Mouse (Mus musculus) lung, embryonic 16.5 days (tissue): ENCODE data around the gene 1700018B08Rik. TPM values are rescaled to one million over a fixed set of nuclear protein-coding genes. Genes with fewer than 3 reads are reported as not detected.

Source experiments
- ATAC-seq: fragments of 200-750 bp; cut with Nextera tagmentation; 2 replicates; pipeline ENCODE4 v1.8.0; 2017; ENCODE audit warnings: low read depth, mild to moderate bottlenecking, moderate library complexity
- H3K27ac ChIP-seq: fragments of 300-500 bp; sonication (generic); 2 replicates; pipeline ENCODE4 v1.5.1; 2014; ENCODE audit warnings: mild to moderate bottlenecking, control low read depth, low read length
- H3K27me3 ChIP-seq: fragments of 300-500 bp; sonication (generic); 2 replicates; pipeline ENCODE4 v1.6.1; 2014; ENCODE audit warnings: low read depth, low read length, mixed read lengths; ENCODE audit not compliant: control insufficient read depth, insufficient read depth
- H3K36me3 ChIP-seq: fragments of 300-500 bp; sonication (generic); 2 replicates; pipeline ENCODE4 v1.6.1; 2014; ENCODE audit warnings: low read length; ENCODE audit not compliant: control insufficient read depth, insufficient read depth
- H3K4me1 ChIP-seq: fragments of 300-500 bp; sonication (generic); replicated peaks from 2 replicates; pipeline ENCODE4 v1.6.1; 2014; ENCODE audit warnings: low read length, mixed read lengths; ENCODE audit not compliant: control insufficient read depth, insufficient read depth
- H3K4me2 ChIP-seq: fragments of 300-500 bp; sonication (generic); 2 replicates; pipeline ENCODE4 v1.6.1; 2014; ENCODE audit warnings: low read depth, low read length, control low read depth
- H3K4me3 ChIP-seq: fragments of 300-500 bp; sonication (generic); 2 replicates; pipeline ENCODE4 v1.5.1; 2014; ENCODE audit warnings: mild to moderate bottlenecking, low read length, control low read depth
- H3K9ac ChIP-seq: fragments of 300-500 bp; sonication (generic); 2 replicates; pipeline ENCODE4 v1.6.1; 2014; ENCODE audit warnings: low read length, control low read depth
- H3K9me3 ChIP-seq: fragments of 300-500 bp; sonication (generic); 2 replicates; pipeline ENCODE4 v1.6.1; 2016; ENCODE audit warnings: low read length; ENCODE audit not compliant: control insufficient read depth
- WGBS: fragments of 180-500 bp; shearing (Covaris S2); extraction: QIAGEN DNeasy Blood & Tissue Kit; methylation state at CpG from one replicate; pipeline ENCODE4 v1.1.7; 2014; 5-methylcytosine and 5-hydroxymethylcytosine counted together
- polyA plus RNA-seq: library from polyadenylated mRNA; unstranded; fragments of >200 nt; fragmentation: Nextera tagmentation; extraction: Ambion mirVana; gene quantifications from 2 replicates; pipeline ENCODE4 v1.2.1, GENCODE M21; 2015

The 1700018B08Rik gene
- polyA plus RNA-seq, 1 experiment from 2014 or later = not detected

DNA sequence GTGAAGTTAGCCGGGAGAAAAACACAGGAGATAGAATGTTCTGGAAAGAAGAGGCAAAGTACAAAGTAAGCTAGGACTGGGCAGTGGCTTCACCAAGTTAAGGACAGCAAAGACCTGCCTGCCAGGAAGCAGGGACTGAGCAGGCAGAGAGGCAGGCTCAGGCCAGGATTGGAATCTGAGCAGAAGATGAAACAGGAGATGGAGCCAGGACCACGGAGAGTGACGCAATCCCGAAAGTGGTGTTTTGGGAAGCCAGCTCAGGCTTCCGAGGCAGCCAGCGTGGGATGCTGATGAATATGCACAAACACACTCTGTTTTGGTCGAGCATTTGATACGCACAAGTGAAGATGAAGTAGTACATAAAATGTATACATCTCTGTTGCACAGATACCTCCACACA lies 39.5 kb upstream of the 1700018B08Rik start:
- Histone ChIP-seq H3K9ac (no peak overlapping the region), H3K4me2 (no peak overlapping the region), H3K4me1 (peaks cover 2% of the 10 kb centered on the region; the same call in 1 of the 2 replicates), H3K9me3 (no peaks in the 10 kb centered on the region), H3K4me3 (no peak overlapping the region), H3K36me3 (no peaks in the 10 kb centered on the region), H3K27ac (no peak overlapping the region), H3K27me3 (no peaks in the 10 kb centered on the region)
- 41% methylated on average over 8 of the region's 8 CpGs for WGBS
- ATAC-seq = no peak

DNA sequence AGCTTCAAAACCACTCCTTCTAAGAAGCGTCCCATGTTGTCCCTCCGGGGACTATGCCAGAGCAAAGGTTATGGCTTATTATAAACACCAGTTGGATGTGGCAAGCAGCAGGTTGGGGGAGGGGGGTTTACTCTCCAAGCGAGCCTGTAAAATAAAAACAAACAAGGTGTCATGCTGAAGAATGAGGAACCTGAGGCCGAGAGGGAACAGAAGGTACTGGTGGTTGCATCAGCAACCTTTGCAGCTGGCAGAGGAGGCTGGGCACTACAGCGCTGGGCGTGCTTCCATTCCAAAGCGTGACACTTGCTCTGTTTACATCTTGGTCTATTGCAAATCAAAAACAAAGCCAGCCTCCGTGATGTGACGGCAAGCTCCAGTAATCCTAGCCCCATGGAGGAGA lies 36.3 kb upstream of the 1700018B08Rik start:
- Histone ChIP-seq H3K9me3 (no peaks in the 10 kb centered on the region), H3K36me3 (no peaks in the 10 kb centered on the region), H3K4me3 (no peak overlapping the region), H3K27ac (no peak overlapping the region), H3K27me3 (no peaks in the 10 kb centered on the region), H3K9ac (no peak overlapping the region), H3K4me1 (peaks cover 13% of the 10 kb centered on the region), H3K4me2 (no peak overlapping the region)
- no peak for ATAC-seq
- 6% methylated on average over 9 of the region's 9 CpGs for WGBS

DNA sequence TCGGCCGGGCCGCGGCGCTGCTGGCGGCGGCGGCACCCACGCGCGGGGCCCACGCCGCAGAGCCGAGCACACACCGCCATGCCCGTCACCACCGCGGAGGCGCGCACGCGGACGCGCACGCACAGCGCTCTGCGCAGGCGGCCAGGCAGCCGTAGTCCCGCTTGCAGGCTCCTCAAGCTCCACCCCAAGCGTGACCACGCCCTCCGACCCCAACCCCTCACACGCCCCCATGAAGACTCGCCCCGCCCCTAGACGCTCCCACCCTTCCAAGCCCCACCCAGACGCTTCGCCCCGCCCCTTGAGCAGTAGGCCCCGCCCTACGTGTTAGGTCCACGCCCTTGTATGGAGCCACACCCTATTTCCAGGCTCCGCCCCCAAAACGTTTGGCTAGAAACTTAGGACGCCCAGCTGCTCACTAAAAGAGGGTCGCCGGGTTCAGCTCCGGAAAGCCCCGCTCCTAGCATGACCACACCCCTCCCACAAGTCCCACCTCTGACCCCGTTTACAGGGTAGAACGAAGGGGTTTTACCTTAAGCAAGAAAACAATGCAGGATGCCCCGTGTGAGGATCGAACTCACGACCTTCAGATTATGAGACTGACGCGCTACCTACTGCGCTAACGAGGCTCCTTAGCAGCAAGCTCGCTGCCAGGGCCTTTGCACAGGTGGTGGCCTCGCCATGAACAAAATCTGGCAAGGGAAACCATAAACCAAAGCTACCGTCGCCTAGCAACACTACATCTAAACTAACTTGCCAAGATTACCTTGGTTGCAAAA lies 34.7 kb upstream of the 1700018B08Rik start, which contains the start of gene Fbxo31:
TSS of gene Fbxo31 (minus strand) at position 131 of the 776 bp plus-strand sequence.
- peak; percentile 93 for ATAC-seq
- Histone ChIP-seq H3K9me3 (no peaks in the 10 kb centered on the region), H3K4me2 (peak within 1 kb of the TSS; percentile 90), H3K4me1 (peaks cover 13% of the 10 kb centered on the region), H3K4me3 (peak within 1 kb of the TSS; percentile 90), H3K36me3 (no peaks in the 10 kb centered on the region), H3K9ac (peak within 1 kb of the TSS; percentile 89), H3K27me3 (no peaks in the 10 kb centered on the region), H3K27ac (peak within 1 kb of the TSS; percentile 36; the same call in 1 of the 2 replicates)
- WGBS = 1% methylated on average over 45 of the region's 63 CpGs

- no peaks in the 10 kb centered on the region for H3K27me3 ChIP-seq
- H3K36me3 ChIP-seq = no peaks in the 10 kb centered on the region
- H3K9me3 ChIP-seq = no peaks in the 10 kb centered on the region
- 2% methylated on average over 42 of the region's 44 CpGs for WGBS
- H3K4me1 ChIP-seq = peaks cover 19% of the 10 kb centered on the region
- peak overlapping the region; percentile 36; the same call in 1 of the 2 replicates for H3K27ac ChIP-seq
- H3K4me2 ChIP-seq = peak overlapping the region; percentile 90
- peak overlapping the region; percentile 89 for H3K9ac ChIP-seq
- peak; percentile 53; the same call in 1 of the 2 replicates for ATAC-seq
- H3K4me3 ChIP-seq = peak overlapping the region; percentile 90
Measured at GRCm38 (mm10) chr8:121577751-121578675, 33.9 kb upstream of the 1700018B08Rik start.

- Histone ChIP-seq H3K27me3 (no peaks in the 10 kb centered on the region), H3K36me3 (no peaks in the 10 kb centered on the region), H3K4me3 (no peak overlapping the region), H3K4me2 (no peak overlapping the region), H3K27ac (no peak overlapping the region), H3K9ac (no peak overlapping the region), H3K4me1 (peaks cover 24% of the 10 kb centered on the region), H3K9me3 (no peaks in the 10 kb centered on the region)
- ATAC-seq = no peak
- 89% methylated on average over 3 of the region's 3 CpGs for WGBS
Measured at GRCm38 (mm10) chr8:121575661-121576060, 31.5 kb upstream of the 1700018B08Rik start.

DNA sequence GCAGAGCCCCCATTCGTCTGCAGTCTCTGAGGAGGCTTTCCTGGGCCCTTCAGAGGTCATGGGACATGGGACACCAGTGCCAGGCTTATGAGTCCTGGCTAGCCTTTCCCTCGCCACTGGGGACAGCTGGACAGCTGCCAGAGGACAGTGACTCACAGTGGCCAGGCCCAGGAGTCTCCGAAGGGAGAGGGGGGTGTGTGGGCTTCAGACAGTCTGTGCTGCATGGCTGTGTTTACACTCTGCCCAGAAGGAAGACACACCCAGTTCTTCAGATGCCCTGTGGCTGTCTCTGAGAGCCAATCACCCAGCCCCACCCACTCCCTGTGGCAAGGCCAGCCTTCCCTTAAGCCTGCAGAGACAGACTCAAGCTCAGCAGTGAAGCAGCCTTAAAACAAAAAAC lies 29.2 kb upstream of the 1700018B08Rik start:
- Histone ChIP-seq H3K4me3 (no peak overlapping the region), H3K9ac (no peak overlapping the region), H3K4me2 (no peak overlapping the region), H3K9me3 (no peaks in the 10 kb centered on the region), H3K27me3 (no peaks in the 10 kb centered on the region), H3K4me1 (peaks cover 34% of the 10 kb centered on the region), H3K27ac (no peak overlapping the region), H3K36me3 (no peaks in the 10 kb centered on the region)
- 25% methylated on average over 3 of the region's 3 CpGs for WGBS
- peak; percentile 47; the same call in 1 of the 2 replicates for ATAC-seq

- no peak for ATAC-seq
- no peaks in the 10 kb centered on the region for H3K36me3 ChIP-seq
- H3K27ac ChIP-seq = no peak overlapping the region
- no peaks in the 10 kb centered on the region for H3K27me3 ChIP-seq
- no peak overlapping the region for H3K4me3 ChIP-seq
- peaks cover 26% of the 10 kb centered on the region for H3K4me1 ChIP-seq
- no peak overlapping the region for H3K4me2 ChIP-seq
- no peaks in the 10 kb centered on the region for H3K9me3 ChIP-seq
- no peak overlapping the region for H3K9ac ChIP-seq
- 68% methylated on average over 7 of the region's 7 CpGs for WGBS
Measured at GRCm38 (mm10) chr8:121572121-121572520, 28.0 kb upstream of the 1700018B08Rik start.

DNA sequence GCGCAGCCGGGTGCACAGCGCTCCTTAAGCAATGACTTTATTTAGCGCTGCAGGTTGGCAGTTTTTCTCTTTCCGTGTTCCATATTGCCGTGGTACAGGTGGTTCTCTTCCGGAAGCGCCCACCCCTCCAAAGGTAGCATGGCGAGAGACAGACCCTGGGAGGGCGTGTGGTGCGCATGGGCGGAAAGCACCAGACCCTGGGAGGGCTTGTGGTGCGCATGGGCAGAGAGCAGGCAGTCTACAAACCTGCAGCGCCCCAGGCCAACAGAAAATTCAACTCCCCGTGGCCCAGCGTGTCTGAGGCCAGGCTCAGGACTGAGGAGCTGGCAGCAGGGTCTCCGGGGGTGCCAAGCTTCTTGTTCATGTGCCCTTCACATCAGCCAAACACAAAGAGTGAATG lies 26.7 kb upstream of the 1700018B08Rik start:
- Histone ChIP-seq H3K9me3 (no peaks in the 10 kb centered on the region), H3K36me3 (no peaks in the 10 kb centered on the region), H3K4me3 (peak overlapping the region; percentile 28), H3K9ac (peak overlapping the region; percentile 24), H3K4me2 (peak overlapping the region; percentile 43), H3K27ac (peak overlapping the region; percentile 61), H3K27me3 (no peaks in the 10 kb centered on the region), H3K4me1 (peaks cover 21% of the 10 kb centered on the region; the same call in 1 of the 2 replicates)
- peak; percentile 47 for ATAC-seq
- 48% methylated on average over 17 of the region's 17 CpGs for WGBS

GRCm38 (mm10) chr8:121570335-121570734 lies 26.2 kb upstream of the 1700018B08Rik start:
- no peaks in the 10 kb centered on the region for H3K36me3 ChIP-seq
- peak overlapping the region; percentile 43 for H3K9ac ChIP-seq
- peak overlapping the region; percentile 28 for H3K4me3 ChIP-seq
- 45% methylated on average over 21 of the region's 21 CpGs for WGBS
- ATAC-seq = peak; percentile 31
- no peaks in the 10 kb centered on the region for H3K9me3 ChIP-seq
- H3K4me2 ChIP-seq = peak overlapping the region; percentile 43
- H3K27me3 ChIP-seq = no peaks in the 10 kb centered on the region
- H3K27ac ChIP-seq = peak overlapping the region; percentile 61
- H3K4me1 ChIP-seq = peaks cover 21% of the 10 kb centered on the region; the same call in 1 of the 2 replicates
